Comparison of ENCODE assay signal across 10 mouse cellular contexts in genomic region chr17:86330076-86330955, GRCm38 (mm10).
DNase-seq lines count a peak whose midpoint lies in the region; ATAC-seq lines count a peak whose summit lies in the region.
"Had no signal": no experiment of that assay in that cellular context is flagged by ENCODE, and none has a peak within 500 bp of the region (broad histone marks: within the 10 kb centered on the region; RNA-seq: fewer than 3 reads in every experiment).

No protein-coding gene starts in this region.

- no peaks in the 10 kb centered on the region for H3K27me3 ChIP-seq in heart, embryonic 13.5 days (replicated peaks)
- H3K27me3 ChIP-seq in hindbrain, embryonic 13.5 days: no peaks in the 10 kb centered on the region
- no peaks in the 10 kb centered on the region for H3K27me3 ChIP-seq in midbrain, embryonic 16.5 days (ENCODE audit: control insufficient read depth, insufficient read depth, low read depth, low read length)
- H3K27me3 ChIP-seq: CH12.LX; liver, embryonic 13.5 days had no signal

- H3K36me3 ChIP-seq in heart, embryonic 13.5 days: no peaks in the 10 kb centered on the region
- H3K36me3 ChIP-seq in hindbrain, embryonic 13.5 days: no peaks in the 10 kb centered on the region
- no peaks in the 10 kb centered on the region for H3K36me3 ChIP-seq in midbrain, embryonic 16.5 days (ENCODE audit: control insufficient read depth, insufficient read depth, low read length)
- H3K36me3 ChIP-seq: liver, embryonic 13.5 days had no signal

- intact Hi-C loops in heart, postnatal 10 days (cut with DNase I): no loop called here

- H3K9ac ChIP-seq in heart, embryonic 13.5 days: peak overlapping the region; percentile 59
- H3K9ac ChIP-seq in hindbrain, embryonic 13.5 days: peak overlapping the region; percentile 31
- no peak overlapping the region for H3K9ac ChIP-seq in midbrain, embryonic 16.5 days (ENCODE audit: low read depth, low read length)
- H3K9ac ChIP-seq: liver, embryonic 13.5 days had no signal

- WGBS in heart, embryonic 13.5 days: 59% methylated on average over 16 of the region's 16 CpGs
- 40% methylated on average over 16 of the region's 16 CpGs for WGBS in hindbrain, embryonic 13.5 days
- 41% methylated on average over 16 of the region's 16 CpGs for WGBS in midbrain, embryonic 16.5 days

- no peak overlapping the region for H3K4me3 ChIP-seq in heart, embryonic 13.5 days
- H3K4me3 ChIP-seq in hindbrain, embryonic 13.5 days: no peak overlapping the region
- H3K4me3 ChIP-seq in midbrain, embryonic 16.5 days (ENCODE audit: low read depth, low read length): no peak overlapping the region

- H3K9me3 ChIP-seq in heart, embryonic 13.5 days: no peaks in the 10 kb centered on the region
- no peaks in the 10 kb centered on the region for H3K9me3 ChIP-seq in hindbrain, embryonic 13.5 days
- no peaks in the 10 kb centered on the region for H3K9me3 ChIP-seq in midbrain, embryonic 16.5 days (replicated peaks; ENCODE audit: control insufficient read depth, low read length, poor library complexity, severe bottlenecking)
- H3K9me3 ChIP-seq: liver, embryonic 13.5 days had no signal

- no peak for DNase-seq in heart, postnatal 10 days
- DNase-seq in embryo, embryonic 10.5 days (ENCODE audit: low spot score): peak; percentile 52
- no peak for DNase-seq in urinary bladder, postnatal 14 days (ENCODE audit: low spot score)
- no peak for DNase-seq in adrenal gland, postnatal 4 days (ENCODE audit: low spot score in 2 of 2)
- DNase-seq: liver, embryonic 13.5 days had no signal

- H3K27ac ChIP-seq in heart, embryonic 13.5 days (replicated peaks): peak overlapping the region; percentile 63
- H3K27ac ChIP-seq in hindbrain, embryonic 13.5 days: peak overlapping the region; percentile 74
- 0 out of 2 replicates have a peak overlapping the region, but pooled peaks have one; percentile 8 for H3K27ac ChIP-seq in midbrain, embryonic 16.5 days (ENCODE audit: low read length)
- H3K27ac ChIP-seq: liver, embryonic 13.5 days had no signal

- peaks cover 74% of the 10 kb centered on the region for H3K4me1 ChIP-seq in heart, embryonic 13.5 days
- peaks cover 36% of the 10 kb centered on the region for H3K4me1 ChIP-seq in hindbrain, embryonic 13.5 days (replicated peaks)
- H3K4me1 ChIP-seq in midbrain, embryonic 16.5 days (ENCODE audit: control insufficient read depth, insufficient read depth, low read length): peaks cover 16% of the 10 kb centered on the region

- peak overlapping the region; percentile 58; the same call in 1 of the 2 replicates for H3K4me2 ChIP-seq in heart, embryonic 13.5 days
- no peak overlapping the region for H3K4me2 ChIP-seq in hindbrain, embryonic 13.5 days
- no peak overlapping the region for H3K4me2 ChIP-seq in midbrain, embryonic 16.5 days (ENCODE audit: low read length)

- no peak for ATAC-seq in heart, embryonic 13.5 days (ENCODE audit: extremely low read depth, insufficient number of reproducible peaks, low FRiP score, low TSS enrichment)
- ATAC-seq in hindbrain, embryonic 13.5 days (ENCODE audit: low FRiP score): peak; percentile 57
- ATAC-seq in midbrain, embryonic 16.5 days: peak; percentile 50
- no peak for ATAC-seq in inflammation-experienced regulatory T-cells, adult 6 months

Comparison
In these comparisons a context has a peak if more than half of its experiments do, and no peak if none do; other contexts are left out.
1. ATAC-seq: peak in hindbrain, embryonic 13.5 days (single experiment) and midbrain, embryonic 16.5 days (single experiment); none in heart, embryonic 13.5 days (single experiment) and inflammation-experienced regulatory T-cells, adult 6 months (single experiment).
2. H3K27ac ChIP-seq: peak in every context shown above with its lines; median percentile 74 in hindbrain, embryonic 13.5 days; 63 in heart, embryonic 13.5 days; 8 in midbrain, embryonic 16.5 days.